Comparison of ENCODE assay signal across 13 mouse cellular contexts in the genomic region with DNA sequence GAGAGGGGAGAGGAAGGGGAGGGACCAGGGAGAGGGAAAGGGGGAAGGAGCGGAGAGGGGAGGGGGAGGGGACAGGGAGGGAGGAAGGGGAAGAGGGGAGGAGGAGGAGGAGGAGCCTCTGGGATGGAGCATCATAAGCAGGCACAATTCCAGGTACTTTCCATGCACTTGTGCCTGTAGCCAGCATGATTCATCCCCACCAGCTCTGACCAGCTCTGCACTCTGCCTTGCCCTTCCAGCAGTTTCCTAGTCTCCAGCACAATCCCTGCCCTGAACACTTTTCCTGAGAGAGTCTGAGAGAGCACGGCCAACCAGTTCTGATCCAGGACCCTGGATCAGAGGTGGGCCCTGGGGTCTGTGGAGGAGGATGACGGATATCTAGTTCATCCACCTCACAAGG. TPM values are rescaled to one million over a fixed set of nuclear protein-coding genes. Genes with fewer than 3 reads are reported as not detected.
DNase-seq lines count a peak whose midpoint lies in the region; ATAC-seq and TF ChIP-seq lines count a peak whose summit lies in the region.
"Had no signal": no experiment of that assay in that cellular context is flagged by ENCODE, and none has a peak within 500 bp of the region (broad histone marks: within the 10 kb centered on the region; RNA-seq: fewer than 3 reads in every experiment).

No protein-coding gene starts in this region.

- TF ChIP-seq POLR2A in lung, adult 2 months (IDR thresholded peaks at IDR 0.05; ENCODE audit: borderline replicate concordance, extremely low read depth, low read depth, low read length): no peak

- peaks cover 10% of the 10 kb centered on the region; the same call in 1 of the 2 replicates for H3K4me1 ChIP-seq in lung, adult 2 months (ENCODE audit: control insufficient read depth, insufficient read depth, low read length)
- H3K4me1 ChIP-seq in heart, embryonic 12.5 days (replicated peaks): peaks cover 11% of the 10 kb centered on the region
- peaks cover 68% of the 10 kb centered on the region for H3K4me1 ChIP-seq in forebrain, embryonic 13.5 days

- no peak overlapping the region for H3K4me3 ChIP-seq in lung, adult 2 months (replicated peaks; ENCODE audit: extremely low read depth, low read depth, low read length)
- no peak overlapping the region for H3K4me3 ChIP-seq in heart, embryonic 12.5 days
- no peak overlapping the region for H3K4me3 ChIP-seq in forebrain, embryonic 13.5 days
- H3K4me3 ChIP-seq: embryonic facial prominence, embryonic 12.5 days; heart, embryonic 13.5 days had no signal

- intact Hi-C loops in left cerebral cortex, postnatal 36 days (cut with DNase I): no loop called here

- peak; percentile 58; the same call in 1 of the 2 replicates for ATAC-seq in heart, embryonic 12.5 days (ENCODE audit: insufficient number of reproducible peaks, low FRiP score)
- ATAC-seq in forebrain, embryonic 13.5 days: no peak

- peak; percentile 40 to 42 for DNase-seq in lung, adult 18-20 months
- no peak for DNase-seq in lung, adult 2 months
- peak; percentile 50 for DNase-seq in adrenal gland, postnatal 10 days
- DNase-seq in lung, postnatal 4 days: peak; percentile 39 to 45
- no peak for DNase-seq in left cerebral cortex, postnatal 36 days (ENCODE audit: low spot score in 2 of 2)
- DNase-seq in thymus, adult 18-20 months: no peak
- DNase-seq: layer of hippocampus, adult 9-11 months had no signal

- no peak overlapping the region for H3K27ac ChIP-seq in heart, embryonic 12.5 days (ENCODE audit: poor library complexity, severe bottlenecking)
- no peak overlapping the region for H3K27ac ChIP-seq in forebrain, embryonic 13.5 days
- H3K27ac ChIP-seq: embryonic facial prominence, embryonic 12.5 days; heart, embryonic 13.5 days; liver, embryonic 14.5 days had no signal

- TF ChIP-seq CTCF in lung, adult 2 months (IDR thresholded peaks at IDR 0.05; ENCODE audit: insufficient read depth, low read length): no peak

- H3K36me3 ChIP-seq in heart, embryonic 12.5 days: no peaks in the 10 kb centered on the region
- no peaks in the 10 kb centered on the region for H3K36me3 ChIP-seq in forebrain, embryonic 13.5 days (ENCODE audit: poor library complexity, severe bottlenecking)
- H3K36me3 ChIP-seq: embryonic facial prominence, embryonic 12.5 days; heart, embryonic 13.5 days had no signal

- no peak overlapping the region for H3K4me2 ChIP-seq in heart, embryonic 12.5 days
- no peak overlapping the region for H3K4me2 ChIP-seq in forebrain, embryonic 13.5 days
- H3K4me2 ChIP-seq: embryonic facial prominence, embryonic 12.5 days; heart, embryonic 13.5 days had no signal

- H3K27me3 ChIP-seq in heart, embryonic 12.5 days (replicated peaks): peaks cover 27% of the 10 kb centered on the region
- H3K27me3 ChIP-seq in forebrain, embryonic 13.5 days: no peaks in the 10 kb centered on the region
- H3K27me3 ChIP-seq: embryonic facial prominence, embryonic 12.5 days had no signal

- 42% methylated on average over 3 of the region's 3 CpGs for WGBS in lung, adult 2 months
- WGBS in heart, embryonic 12.5 days: 55% methylated on average over 3 of the region's 3 CpGs
- 64% methylated on average over 3 of the region's 3 CpGs for WGBS in forebrain, embryonic 13.5 days

- H3K9me3 ChIP-seq in heart, embryonic 12.5 days (replicated peaks): no peaks in the 10 kb centered on the region
- no peaks in the 10 kb centered on the region for H3K9me3 ChIP-seq in forebrain, embryonic 13.5 days (replicated peaks)
- H3K9me3 ChIP-seq: embryonic facial prominence, embryonic 12.5 days; heart, embryonic 13.5 days had no signal

- no peak overlapping the region for H3K9ac ChIP-seq in heart, embryonic 12.5 days
- H3K9ac ChIP-seq in forebrain, embryonic 13.5 days: no peak overlapping the region
- H3K9ac ChIP-seq: embryonic facial prominence, embryonic 12.5 days; heart, embryonic 13.5 days; liver, embryonic 14.5 days had no signal

RNA-seq across cellular contexts. Expression of a gene that starts 52.4 kb away (rescaled TPM):
- not detected in 2 replicates for polyA plus RNA-seq in lung, adult 2 months (2012; rRNA removed)
- not detected for total RNA-seq in adrenal gland, postnatal 10 days (2021)
- polyA plus RNA-seq in heart, embryonic 12.5 days (2016; fragmentation: Nextera tagmentation; extraction: Ambion mirVana): not detected in 2 replicates
- total RNA-seq in left cerebral cortex, postnatal 36 days (2021): under 1 TPM in 1 of 2 experiments, not detected in 1; 0.22 TPM
- 0.08 TPM in 1 of 2 replicates, not detected in the other for polyA plus RNA-seq in forebrain, embryonic 13.5 days (2015; fragmentation: Nextera tagmentation; extraction: Ambion mirVana)
- total RNA-seq: ES-E14 had no signal
- polyA plus RNA-seq: embryonic facial prominence, embryonic 12.5 days; heart, embryonic 13.5 days; liver, embryonic 14.5 days had no signal

Comparison
In these comparisons a context has a peak if more than half of its experiments do, and no peak if none do; other contexts are left out.
1. DNase-seq: peak in lung, adult 18-20 months (2 of 2), adrenal gland, postnatal 10 days (single experiment) and lung, postnatal 4 days (2 of 2); none in lung, adult 2 months (single experiment), left cerebral cortex, postnatal 36 days (0 of 2) and thymus, adult 18-20 months (0 of 2).